Mouse (Mus musculus): ENCODE results near the gene 4930404H24Rik.

Gene 4930404H24Rik

GRCm38 (mm10) chr2:153492573-153493392, at the start of gene 4930404H24Rik:
Gene 4930404H24Rik, plus strand, starts transcription at chr2:153492790.
- peak; percentile 8 for DNase-seq (ENCODE audit: low read depth)

DNA sequence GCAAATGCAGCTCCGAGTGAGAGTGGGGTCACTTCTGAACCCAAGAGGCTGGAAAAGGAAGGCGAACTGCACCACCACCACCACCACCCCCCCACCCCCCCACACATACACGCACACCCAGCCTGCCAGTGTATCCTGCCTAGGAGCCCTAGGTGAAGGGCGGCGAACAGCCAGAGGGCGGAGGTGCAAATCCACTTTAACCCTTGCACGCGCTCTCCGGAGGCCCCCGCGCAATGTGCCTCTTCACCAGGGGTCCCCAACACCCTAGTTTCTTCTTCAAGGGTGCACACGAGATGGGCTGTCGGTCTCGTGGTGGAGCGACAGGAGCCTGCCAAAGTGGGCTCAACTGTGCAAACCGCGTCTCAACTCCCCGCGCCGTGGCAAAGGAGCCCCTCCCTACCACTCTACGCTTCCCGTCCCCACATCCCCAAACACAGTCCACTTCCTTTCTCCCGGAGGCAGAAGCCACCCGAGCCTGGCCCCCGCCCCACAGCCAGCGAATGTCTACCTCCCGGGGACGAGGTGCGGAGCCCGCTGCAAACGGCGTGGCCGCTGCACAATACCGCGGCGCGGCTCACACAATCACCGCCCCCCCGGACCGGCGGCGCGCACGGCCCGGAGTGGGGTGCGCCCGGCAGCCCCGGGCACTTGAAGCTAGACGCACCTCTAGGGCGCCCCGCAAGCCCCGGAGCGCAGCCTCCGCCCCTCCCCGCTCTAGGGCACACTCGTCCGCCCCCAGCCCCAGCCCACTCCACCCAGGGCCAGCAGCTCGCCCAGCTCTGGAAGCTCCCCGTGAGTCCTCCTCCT, 49.0 kb upstream of the 4930404H24Rik start:
- DNase-seq (ENCODE audit: low read depth) = no peak

- peak; percentile 51 for DNase-seq (ENCODE audit: low read depth)
Observed at GRCm38 (mm10) chr2:153444254-153445136, 48.1 kb upstream of the 4930404H24Rik start.

DNA sequence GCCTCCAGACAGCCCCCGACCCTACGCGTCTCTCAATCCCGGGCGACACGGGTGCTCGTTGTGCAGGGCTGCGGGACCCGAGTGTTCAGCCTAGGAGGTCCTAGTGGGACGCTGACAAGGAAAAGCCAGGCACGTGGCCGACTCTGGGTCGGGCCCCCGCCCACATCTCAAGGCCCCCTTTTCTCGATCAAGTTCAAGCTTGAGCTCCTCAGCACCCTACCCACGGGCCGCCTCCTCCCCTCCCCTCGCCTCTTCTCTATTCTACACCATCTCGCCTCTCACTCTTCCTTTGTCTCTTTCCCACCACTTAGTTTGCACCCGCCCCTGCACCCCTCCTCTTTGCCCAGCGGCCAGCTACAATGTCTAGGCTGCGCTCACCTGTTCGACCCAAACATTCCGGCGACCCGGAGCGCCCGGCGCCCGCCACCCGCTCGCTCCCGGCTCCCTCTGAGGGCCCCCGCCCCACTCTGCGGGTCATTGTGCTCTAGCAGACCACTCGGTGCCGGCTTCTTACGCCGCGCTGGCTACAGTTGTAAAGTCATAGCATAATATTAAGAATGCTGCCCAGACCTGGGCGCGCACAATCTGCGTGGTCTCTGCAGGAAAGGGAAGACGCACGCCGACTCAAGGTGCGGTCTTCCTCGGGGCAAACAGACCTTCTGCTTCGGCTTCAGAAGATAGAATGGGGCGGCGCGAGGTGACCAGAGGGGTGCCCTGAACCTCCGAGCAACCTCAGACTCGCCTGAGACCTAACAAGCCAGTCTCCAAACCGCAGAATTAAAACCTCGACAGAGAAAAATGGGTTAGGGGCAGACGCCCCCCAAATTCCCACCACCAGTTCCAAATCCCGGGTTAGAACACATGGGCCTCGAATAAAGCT, 47.2 kb upstream of the 4930404H24Rik start:
- DNase-seq (ENCODE audit: low read depth) = no peak

DNA sequence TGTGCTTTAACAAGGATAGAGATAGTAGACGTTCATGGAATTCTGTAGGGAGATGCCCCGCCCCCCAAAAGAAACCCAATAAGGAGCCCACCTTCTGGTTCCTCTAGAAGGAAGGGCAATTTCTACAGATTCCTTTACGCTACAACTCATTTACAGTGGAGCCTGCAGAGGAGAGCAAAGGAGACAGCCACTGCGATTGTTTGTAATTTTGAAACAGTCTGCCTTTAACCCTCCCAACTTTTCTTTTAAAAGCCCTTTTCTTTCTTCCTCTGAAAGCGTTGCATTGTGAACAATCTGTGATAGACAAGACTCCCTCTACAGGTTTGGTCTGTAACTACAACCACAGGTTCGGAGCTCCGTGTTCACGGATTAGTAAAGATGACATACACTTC, 46.6 kb upstream of the 4930404H24Rik start:
- DNase-seq (ENCODE audit: low read depth) = peak; percentile 80

DNA sequence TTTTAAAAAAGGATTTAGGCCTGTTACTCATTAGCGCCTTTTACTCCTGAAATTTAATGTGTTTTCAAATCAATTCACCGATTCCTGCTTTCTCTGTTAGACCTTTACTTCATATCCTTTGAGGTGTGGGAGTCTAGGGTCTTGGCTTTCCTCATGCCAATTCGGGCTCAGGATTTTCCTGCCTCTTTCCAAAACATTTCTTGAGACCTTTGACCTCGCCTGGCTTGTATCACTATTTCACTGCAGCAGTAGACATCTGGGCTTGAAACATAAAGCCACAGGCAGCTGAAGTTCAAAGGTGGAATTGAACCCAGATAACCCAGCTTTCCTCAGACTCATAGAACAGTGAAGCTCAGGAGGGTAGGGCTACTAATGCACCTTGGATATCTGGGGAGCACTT, 46.1 kb upstream of the 4930404H24Rik start:
- peak; percentile 8 for DNase-seq (ENCODE audit: low read depth)

DNA sequence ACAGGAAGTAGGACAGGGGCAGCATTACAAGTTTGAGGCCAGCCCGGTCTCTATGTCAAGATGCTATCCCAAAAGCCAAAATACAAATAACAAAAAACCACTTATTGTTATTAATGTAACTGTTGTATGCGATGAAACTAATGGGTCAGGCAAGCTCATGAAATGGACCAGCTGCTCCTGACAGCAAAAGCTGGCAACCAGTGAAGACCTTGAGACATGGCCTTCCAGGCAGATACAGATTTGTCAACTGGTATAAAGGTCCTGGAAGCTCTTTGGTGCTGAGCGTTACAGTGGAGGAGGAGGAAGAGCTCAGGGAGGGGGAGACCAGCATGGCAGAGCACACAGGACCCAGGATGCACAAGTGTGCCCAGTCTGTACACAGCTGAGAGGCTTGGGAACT, 44.9 kb upstream of the 4930404H24Rik start:
- DNase-seq (ENCODE audit: low read depth) = no peak

DNA sequence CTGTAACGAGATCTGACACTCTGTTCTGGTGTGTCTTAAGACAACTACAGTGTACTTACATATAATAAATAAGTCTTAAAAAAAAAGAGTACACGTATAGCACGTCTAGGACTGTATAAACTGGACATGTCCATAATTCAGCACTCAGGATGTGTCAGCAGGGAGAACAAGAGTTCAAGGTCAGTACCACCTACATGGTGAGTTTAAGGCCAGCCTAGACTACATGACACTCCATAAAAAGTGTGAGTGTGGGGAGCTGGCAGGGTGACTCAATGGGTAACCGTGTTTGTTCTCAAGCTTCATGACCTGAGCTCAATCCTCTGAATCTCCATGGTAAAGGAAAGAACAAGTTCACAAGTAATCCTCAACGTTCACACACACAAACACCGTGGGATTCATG, 44.1 kb upstream of the 4930404H24Rik start:
- DNase-seq (ENCODE audit: low read depth) = no peak

GRCm38 (mm10) chr2:153453961-153454759, 38.4 kb upstream of the 4930404H24Rik start:
- DNase-seq (ENCODE audit: low read depth) = no peak

DNA sequence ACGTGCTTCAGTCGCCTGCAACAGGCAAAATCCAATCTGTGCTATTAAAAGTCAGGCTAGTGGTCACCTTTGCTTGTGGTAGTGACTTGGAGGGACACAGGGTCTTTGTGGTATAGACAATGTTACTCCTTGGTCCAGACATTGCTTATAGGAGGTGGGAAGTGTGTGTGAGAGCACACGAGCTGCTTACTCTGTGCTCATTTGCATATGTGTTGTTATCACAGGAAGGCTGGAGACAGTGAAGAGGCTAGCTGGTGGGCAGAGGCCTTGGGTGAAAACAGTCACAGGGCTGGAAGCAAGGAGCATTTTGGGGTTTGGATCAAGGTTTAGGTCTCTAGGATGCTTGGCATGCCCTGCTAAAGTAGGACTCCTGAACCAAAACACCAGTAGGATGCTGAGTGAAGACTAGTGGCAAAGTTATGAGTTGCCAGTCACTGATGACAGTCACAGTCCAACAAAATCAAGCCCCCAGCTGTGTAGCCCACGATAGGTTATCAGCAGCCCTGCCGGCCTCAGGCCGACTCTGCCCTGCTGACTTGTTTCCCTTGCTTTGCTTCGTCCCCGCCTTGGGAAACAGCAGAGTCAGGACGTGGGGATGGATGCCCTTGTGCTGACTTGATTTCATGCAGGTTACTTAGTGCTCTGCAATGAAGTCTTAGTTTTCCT, 37.6 kb upstream of the 4930404H24Rik start:
- no peak for DNase-seq (ENCODE audit: low read depth)

DNA sequence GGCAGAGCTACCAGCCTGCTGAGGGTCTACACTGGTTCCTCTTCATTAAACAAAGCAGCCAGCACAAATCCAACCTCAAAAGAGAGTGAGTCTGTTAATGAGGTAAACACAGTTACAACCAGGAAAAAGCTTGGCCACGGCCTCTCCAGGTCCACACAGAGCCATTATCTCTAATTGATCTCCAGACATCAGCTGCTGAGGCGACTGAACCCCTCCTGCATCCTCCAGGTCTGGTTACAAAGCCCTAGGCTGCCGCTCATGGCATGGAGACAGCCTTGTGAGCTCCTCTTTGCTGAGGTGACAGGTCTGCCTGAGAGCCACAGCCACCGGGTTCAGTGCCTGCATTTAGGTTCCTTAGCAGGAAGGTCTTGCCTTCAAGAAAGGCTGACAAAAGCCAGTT, 35.1 kb upstream of the 4930404H24Rik start:
- no peak for DNase-seq (ENCODE audit: low read depth)

DNA sequence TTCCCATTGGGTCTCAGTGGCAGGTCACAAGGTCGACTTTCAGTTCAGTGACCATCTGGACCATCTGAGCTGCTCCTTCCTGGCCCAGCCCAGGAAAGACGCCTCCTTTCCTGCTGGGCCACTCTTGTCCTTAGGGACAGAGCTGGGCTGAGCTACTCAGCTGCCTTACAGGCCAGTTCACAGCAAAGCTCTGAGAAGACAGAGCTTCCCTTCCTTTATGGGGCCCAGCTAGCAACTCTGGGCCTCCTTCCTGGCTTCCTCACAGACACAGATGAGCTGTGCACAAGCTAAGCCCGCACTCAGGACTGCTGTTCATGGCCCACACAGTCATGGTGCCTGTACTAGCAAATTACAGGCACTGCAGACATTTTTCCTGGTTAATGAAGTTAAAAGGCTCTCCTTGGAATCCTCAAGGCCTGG, 34.6 kb upstream of the 4930404H24Rik start:
- DNase-seq (ENCODE audit: low read depth) = no peak

- peak; percentile 24 for DNase-seq (ENCODE audit: low read depth)
Observed at GRCm38 (mm10) chr2:153463257-153463656, 29.3 kb upstream of the 4930404H24Rik start.

DNA sequence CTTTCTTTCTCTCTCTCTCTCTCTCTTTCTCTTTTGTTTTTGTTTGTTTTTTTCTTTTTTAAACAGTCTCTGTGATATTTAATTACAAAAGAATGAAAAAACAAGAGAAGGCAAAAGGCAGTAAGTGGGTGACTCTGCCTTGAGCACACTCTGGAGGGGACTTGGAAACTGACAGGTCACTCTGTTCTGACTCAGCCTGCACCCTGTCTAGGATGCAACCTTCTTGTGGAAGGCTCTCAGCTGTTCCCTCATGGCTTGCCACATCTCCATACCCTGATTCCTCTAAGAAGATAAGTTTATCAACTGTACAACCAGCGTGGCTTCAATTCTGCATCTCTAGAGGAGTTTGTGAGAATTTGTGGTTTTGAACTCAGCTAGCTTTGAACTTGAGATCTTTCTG, 25.2 kb upstream of the 4930404H24Rik start:
- DNase-seq (ENCODE audit: low read depth) = no peak

- DNase-seq (ENCODE audit: low read depth) = no peak
Observed at GRCm38 (mm10) chr2:153469317-153469716, 23.3 kb upstream of the 4930404H24Rik start.

- DNase-seq (ENCODE audit: low read depth) = no peak
Observed at GRCm38 (mm10) chr2:153469764-153470163, 22.8 kb upstream of the 4930404H24Rik start.

DNA sequence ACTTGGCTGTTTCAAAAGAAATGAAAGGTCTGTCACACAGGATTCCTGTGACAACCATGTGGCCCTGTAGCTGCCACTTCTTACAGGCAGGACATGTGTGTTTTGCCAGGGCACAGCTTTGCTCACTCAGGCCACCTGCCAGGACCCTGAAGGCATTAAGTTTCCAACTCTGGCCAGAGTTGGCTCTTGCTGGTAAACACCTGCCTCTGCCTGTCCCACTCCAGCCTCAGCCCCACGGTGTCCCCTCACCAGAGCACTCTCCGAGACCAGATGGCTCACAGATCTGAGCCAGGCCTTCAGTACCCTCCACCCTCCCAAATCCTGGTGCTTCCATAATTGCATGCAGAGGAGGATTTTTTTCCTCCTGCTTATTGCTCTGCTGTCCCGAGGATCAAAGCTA, 21.6 kb upstream of the 4930404H24Rik start:
- DNase-seq (ENCODE audit: low read depth) = no peak

DNA sequence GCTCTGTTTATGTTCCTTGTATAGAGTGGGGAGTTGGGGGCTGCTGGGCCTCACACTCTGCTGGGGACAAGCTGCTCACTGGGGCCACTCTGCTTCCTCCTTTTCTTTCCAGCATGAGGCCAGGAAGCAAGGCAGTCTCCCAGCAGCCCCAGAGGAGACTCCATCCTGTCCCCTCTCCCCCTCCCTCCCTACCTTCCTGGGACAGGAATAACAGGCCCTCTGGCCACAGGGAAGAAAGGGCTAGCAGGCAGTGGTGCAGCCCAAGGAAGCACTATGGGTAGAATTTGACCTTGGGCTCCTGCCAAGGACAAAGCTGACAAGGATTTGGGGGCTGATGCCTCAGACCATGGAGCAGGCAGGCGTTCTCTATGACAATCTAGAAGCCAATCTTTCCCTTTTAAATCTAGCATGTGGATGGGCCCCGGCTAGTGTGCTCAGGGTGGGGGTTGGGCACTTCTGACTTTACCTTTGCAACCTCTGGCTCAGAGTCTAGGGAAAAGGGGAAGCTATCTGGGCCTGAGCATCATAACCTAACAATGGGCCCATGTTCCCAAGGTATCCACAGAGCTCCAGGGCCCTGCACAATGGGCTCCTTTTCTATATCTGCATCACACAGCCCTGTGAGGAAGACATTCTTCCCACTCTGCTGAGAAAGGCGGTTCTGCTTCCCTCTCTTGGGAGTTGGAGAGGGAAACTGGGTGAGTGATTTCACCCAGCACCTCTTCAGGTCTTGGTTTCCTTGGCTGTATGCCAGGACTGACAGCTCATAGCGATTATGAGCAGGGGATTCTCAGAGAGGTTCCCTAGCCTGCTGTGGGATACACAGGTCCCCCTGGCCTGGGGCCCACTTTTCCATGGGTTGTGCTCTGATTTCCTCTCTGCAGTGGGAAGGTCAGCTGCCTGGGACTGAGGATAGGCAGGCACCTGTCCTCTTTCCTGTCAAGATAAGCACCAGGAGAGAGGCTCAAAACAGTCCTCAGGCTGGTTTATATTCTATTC, 17.2 kb upstream of the 4930404H24Rik start:
- peak; percentile 32 for DNase-seq (ENCODE audit: low read depth)

Measured in NIH3T3 (cell line).